Mouse (Mus musculus) testis, adult 2 months (tissue): Measurements from ENCODE around the gene Gm13889.

Experiments used
- CTCF ChIP-seq: fragments of 200-500 bp; IDR thresholded peaks from 2 replicates; pipeline ENCODE4 v1.5.1; 2012; ENCODE audit warnings: low read depth, mild to moderate bottlenecking, inconsistent platforms, low read length, moderate library complexity; ENCODE audit not compliant: control insufficient read depth, insufficient read depth, insufficient replicate concordance
- POLR2A ChIP-seq: fragments of 200-500 bp; IDR thresholded peaks from 2 replicates; pipeline ENCODE4 v1.6.1; 2012; ENCODE audit warnings: low read depth, mild to moderate bottlenecking, inconsistent platforms, low read length, moderate library complexity; ENCODE audit not compliant: control insufficient read depth

GRCm38 (mm10) chr2:93907519-93908294 is 49.3 kb downstream of the Gm13889 start:
- TF ChIP-seq CTCF (no peak), POLR2A (no peak)
